Mouse (Mus musculus) intestine, postnatal 0 days (tissue): ENCODE measurements around the gene Zfp93. TPM values are rescaled to one million over a fixed set of nuclear protein-coding genes. Genes with fewer than 3 reads are reported as not detected.

Experiments used
- ATAC-seq: fragments of 200-750 bp; cut with Nextera tagmentation; 2 replicates; pipeline ENCODE4 v1.8.0; 2017; ENCODE audit warnings: mild to moderate bottlenecking, moderate TSS enrichment, moderate library complexity
- H3K27ac ChIP-seq: fragments of 300-500 bp; sonication (generic); 2 replicates; pipeline ENCODE4 v1.5.1; 2014; ENCODE audit warnings: mild to moderate bottlenecking, low read depth, low read length, moderate library complexity
- H3K27me3 ChIP-seq: fragments of 300-500 bp; sonication (generic); replicated peaks from 2 replicates; pipeline ENCODE4 v1.6.1; 2014; ENCODE audit warnings: low read length, mixed read lengths; ENCODE audit not compliant: control insufficient read depth, insufficient read depth
- H3K36me3 ChIP-seq: fragments of 300-500 bp; sonication (generic); 2 replicates; pipeline ENCODE4 v1.6.1; 2014; ENCODE audit warnings: mild to moderate bottlenecking, moderate library complexity; ENCODE audit not compliant: control insufficient read depth, insufficient read depth
- H3K4me1 ChIP-seq: fragments of 300-500 bp; sonication (generic); replicated peaks from 2 replicates; pipeline ENCODE4 v1.6.1; 2014; ENCODE audit warnings: antibody characterized with exemption, low read length, mixed read lengths; ENCODE audit not compliant: control insufficient read depth, insufficient read depth
- H3K4me2 ChIP-seq: fragments of 300-500 bp; sonication (generic); replicated peaks from 2 replicates; pipeline ENCODE4 v1.6.1; 2014; ENCODE audit warnings: low read depth, mild to moderate bottlenecking, moderate library complexity
- H3K4me3 ChIP-seq: fragments of 300-500 bp; sonication (generic); 2 replicates; pipeline ENCODE4 v1.5.1; 2014; ENCODE audit warnings: low read depth, low read length
- H3K9ac ChIP-seq: fragments of 300-500 bp; sonication (generic); 2 replicates; pipeline ENCODE4 v1.6.1; 2014; ENCODE audit warnings: mild to moderate bottlenecking, low read depth, low read length
- H3K9me3 ChIP-seq: fragments of 300-500 bp; sonication (generic); 2 replicates; pipeline ENCODE4 v1.6.1; 2016; ENCODE audit warnings: mixed run types; ENCODE audit not compliant: control insufficient read depth
- CTCF ChIP-seq: sonication (generic); IDR thresholded peaks from 2 replicates; pipeline ENCODE4 v1.5.1; 2016; ENCODE audit warnings: low read depth, mild to moderate bottlenecking, control low read depth, antibody characterized with exemption, moderate library complexity
- WGBS: fragments of 180-500 bp; shearing (Covaris S2); extraction: QIAGEN DNeasy Blood & Tissue Kit; methylation state at CpG from one replicate; pipeline ENCODE4 v1.1.7; 2014; 5-methylcytosine and 5-hydroxymethylcytosine counted together
- polyA plus RNA-seq: library from polyadenylated mRNA; unstranded; fragments of >200 nt; fragmentation: Nextera tagmentation; extraction: Ambion mirVana; gene quantifications from 2 replicates; pipeline ENCODE4 v1.2.1, GENCODE M21; 2015

Gene Zfp93
- polyA plus RNA-seq, 1 experiment from 2014 or later: 3.2 TPM

DNA sequence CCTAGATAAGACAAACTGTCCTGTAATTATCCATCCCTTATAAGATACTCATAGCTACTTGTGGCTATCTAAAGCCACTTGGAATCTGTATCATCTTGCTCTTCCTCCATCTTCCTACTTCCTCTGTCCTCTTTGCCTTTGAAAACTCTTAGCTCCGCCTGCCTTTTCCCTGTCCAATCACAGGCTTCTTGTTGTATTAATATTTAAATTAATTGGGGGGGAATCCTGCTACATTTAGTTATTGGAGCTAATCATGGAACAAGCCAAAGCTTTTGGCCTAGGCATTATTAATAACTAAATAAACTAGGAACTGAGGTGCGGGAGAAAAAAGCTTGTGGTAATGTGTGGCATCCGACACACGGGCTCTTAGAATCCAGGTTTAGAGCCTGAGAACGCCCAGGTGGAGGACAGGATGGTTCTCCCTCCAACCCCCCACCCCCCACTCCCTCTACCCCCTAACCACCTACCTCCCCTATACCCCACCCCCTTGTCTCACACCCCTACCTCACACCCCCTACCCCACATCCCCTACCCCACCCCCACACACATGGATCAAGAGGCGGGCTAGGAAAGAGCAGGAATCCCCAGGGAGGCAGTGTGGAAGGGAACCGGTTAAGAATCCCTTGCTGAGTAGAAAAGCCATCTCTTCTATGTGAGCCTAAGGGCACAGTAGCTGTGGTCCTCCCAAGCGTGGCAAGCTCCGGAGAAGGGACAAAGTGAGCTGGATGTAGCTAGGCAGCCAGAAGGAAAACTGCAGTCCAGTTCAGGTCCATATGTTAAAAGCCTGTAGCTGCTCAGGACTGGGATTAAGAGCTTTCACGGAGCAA, 10.0 kb downstream of the Zfp93 start:
- 60% methylated on average over 10 of the region's 10 CpGs for WGBS
- no peak overlapping the region for H3K4me2 ChIP-seq
- H3K27ac ChIP-seq: no peak overlapping the region
- H3K4me3 ChIP-seq: no peak overlapping the region
- no peak for ATAC-seq
- H3K36me3 ChIP-seq: peaks cover 4% of the 10 kb centered on the region; the same call in 1 of the 2 replicates
- H3K9ac ChIP-seq: no peak overlapping the region
- no peaks in the 10 kb centered on the region for H3K27me3 ChIP-seq
- H3K4me1 ChIP-seq: no peaks in the 10 kb centered on the region
- H3K9me3 ChIP-seq: no peaks in the 10 kb centered on the region
- TF ChIP-seq CTCF: no peak

DNA sequence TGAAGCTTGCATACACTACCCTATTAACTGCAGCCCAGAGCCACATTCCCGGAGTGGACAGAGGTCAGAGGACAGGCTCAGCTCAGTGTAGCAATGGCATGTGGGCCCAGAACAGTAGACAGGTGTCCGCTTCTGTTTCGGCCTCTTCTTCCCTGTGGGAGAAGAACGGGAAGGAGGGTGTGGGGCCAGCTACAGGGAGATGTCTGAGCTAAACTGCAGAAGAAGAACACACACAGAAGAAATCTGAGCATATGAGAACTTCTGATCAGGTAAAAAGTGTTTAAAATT, 10.6 kb downstream of the Zfp93 start:
- Histone ChIP-seq H3K36me3 (peaks cover 3% of the 10 kb centered on the region; the same call in 1 of the 2 replicates), H3K4me3 (no peak overlapping the region), H3K9me3 (no peaks in the 10 kb centered on the region), H3K4me2 (no peak overlapping the region), H3K27ac (no peak overlapping the region), H3K9ac (no peak overlapping the region), H3K27me3 (no peaks in the 10 kb centered on the region), H3K4me1 (no peaks in the 10 kb centered on the region)
- no peak for TF ChIP-seq CTCF
- no peak for ATAC-seq
- 53% methylated on average over 4 of the region's 4 CpGs for WGBS

DNA sequence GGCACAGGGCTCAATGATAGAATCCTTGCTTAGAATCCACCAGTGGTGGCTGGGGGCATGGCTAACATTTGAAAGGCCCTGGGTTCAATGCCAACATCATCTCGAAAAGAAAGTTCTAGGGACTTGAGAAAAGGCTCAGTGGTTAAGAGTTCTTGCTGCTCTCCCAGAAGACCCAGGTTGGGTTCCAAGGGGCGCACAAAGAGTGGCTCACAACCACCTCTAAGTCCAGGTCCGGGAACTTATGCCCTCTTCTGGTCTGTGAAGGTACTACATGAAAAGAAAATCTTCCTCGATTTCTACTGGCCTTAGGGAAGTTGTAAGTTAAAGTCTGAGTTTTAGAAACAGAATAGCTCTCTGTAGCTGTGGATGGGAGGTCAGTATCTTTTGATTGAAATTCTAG, 15.9 kb downstream of the Zfp93 start:
- ATAC-seq: no peak
- Histone ChIP-seq H3K4me2 (no peak overlapping the region), H3K4me3 (no peak overlapping the region), H3K9ac (no peak overlapping the region), H3K9me3 (no peaks in the 10 kb centered on the region), H3K27ac (no peak overlapping the region), H3K4me1 (no peaks in the 10 kb centered on the region), H3K27me3 (no peaks in the 10 kb centered on the region), H3K36me3 (peaks cover 2% of the 10 kb centered on the region)
- peak; percentile 48 for TF ChIP-seq CTCF
- WGBS: 53% methylated on average over 4 of the region's 4 CpGs

DNA sequence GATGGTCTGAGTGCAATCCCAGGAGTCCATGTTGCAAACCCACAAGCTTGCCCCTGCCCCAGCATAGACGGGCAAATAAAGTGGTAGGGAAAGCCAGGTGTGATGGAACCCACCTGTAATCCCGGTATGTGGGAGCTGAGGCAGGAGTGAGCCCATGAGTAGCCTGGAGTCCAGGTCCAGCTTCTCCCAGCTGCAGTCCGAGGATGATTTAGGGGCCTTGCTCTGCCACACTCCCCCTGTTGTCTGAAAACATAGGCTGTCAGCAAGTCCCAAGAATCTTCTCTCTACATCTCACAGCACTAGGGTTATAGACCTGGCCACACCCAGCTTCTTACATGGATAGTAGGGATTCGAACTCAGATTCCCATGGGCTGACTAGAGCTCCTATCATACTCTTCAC, 16.7 kb downstream of the Zfp93 start:
- Histone ChIP-seq H3K4me1 (no peaks in the 10 kb centered on the region), H3K9me3 (no peaks in the 10 kb centered on the region), H3K27me3 (no peaks in the 10 kb centered on the region), H3K9ac (no peak overlapping the region), H3K36me3 (peaks cover 10% of the 10 kb centered on the region), H3K4me2 (no peak overlapping the region), H3K4me3 (no peak overlapping the region), H3K27ac (no peak overlapping the region)
- ATAC-seq: no peak
- no peak for TF ChIP-seq CTCF
- WGBS: 74% methylated on average over 4 of the region's 4 CpGs

DNA sequence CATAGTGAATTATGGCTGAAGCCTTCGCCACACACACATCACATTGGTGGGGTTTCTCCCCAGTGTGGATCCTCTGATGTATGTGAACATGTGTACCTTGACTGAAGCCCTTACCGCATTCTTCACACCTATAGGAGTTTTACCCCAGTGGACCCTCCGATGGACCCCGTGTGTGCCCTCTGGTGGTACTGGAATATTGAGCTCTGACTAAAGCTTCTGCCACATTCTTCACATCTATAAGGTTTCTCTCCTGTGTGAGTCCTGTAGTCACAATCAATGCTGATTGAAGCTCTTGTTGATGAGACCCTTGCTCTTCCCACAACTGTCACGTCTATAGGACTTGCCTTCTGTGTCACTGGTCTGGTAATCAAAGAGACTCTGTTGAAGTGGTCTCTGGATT, 17.4 kb downstream of the Zfp93 start:
- no peaks in the 10 kb centered on the region for H3K9me3 ChIP-seq
- H3K4me1 ChIP-seq: no peaks in the 10 kb centered on the region
- H3K27me3 ChIP-seq: no peaks in the 10 kb centered on the region
- 84% methylated on average over 5 of the region's 5 CpGs for WGBS
- TF ChIP-seq CTCF: no peak
- H3K9ac ChIP-seq: no peak overlapping the region
- peaks cover 16% of the 10 kb centered on the region for H3K36me3 ChIP-seq
- no peak overlapping the region for H3K4me3 ChIP-seq
- H3K4me2 ChIP-seq: no peak overlapping the region
- no peak for ATAC-seq
- no peak overlapping the region for H3K27ac ChIP-seq

DNA sequence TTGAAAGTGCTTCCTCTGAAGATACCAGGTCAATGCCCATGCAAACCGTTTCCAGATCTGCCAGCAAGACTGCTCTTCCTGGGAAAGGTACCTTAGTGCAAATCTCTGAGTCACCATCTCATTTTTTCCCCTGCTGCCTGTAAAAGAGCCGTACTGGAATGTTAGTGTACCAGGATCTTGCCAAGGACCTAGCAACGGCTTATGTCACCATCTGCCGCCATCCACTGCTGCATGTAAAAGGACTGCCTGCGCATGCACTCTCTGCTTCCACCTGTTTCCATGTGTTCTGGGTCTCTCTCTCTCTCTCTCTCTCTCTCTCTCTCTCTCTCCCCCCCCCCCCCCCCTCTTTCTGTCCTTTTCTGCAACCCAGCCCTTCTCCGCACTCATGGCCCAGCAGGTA, 18.3 kb downstream of the Zfp93 start:
- no peak overlapping the region for H3K4me3 ChIP-seq
- H3K4me2 ChIP-seq: no peak overlapping the region
- no peaks in the 10 kb centered on the region for H3K27me3 ChIP-seq
- no peak overlapping the region for H3K27ac ChIP-seq
- ATAC-seq: no peak
- no peaks in the 10 kb centered on the region for H3K9me3 ChIP-seq
- no peaks in the 10 kb centered on the region for H3K4me1 ChIP-seq
- 92% methylated on average over 6 of the region's 6 CpGs for WGBS
- H3K9ac ChIP-seq: no peak overlapping the region
- TF ChIP-seq CTCF: no peak
- H3K36me3 ChIP-seq: peaks cover 20% of the 10 kb centered on the region
